Mouse (Mus musculus) kidney, postnatal 0 days (tissue): Measurements from ENCODE around the gene Slit3. TPM values are rescaled to one million over a fixed set of nuclear protein-coding genes. Genes with fewer than 3 reads are reported as not detected.

Experiments used
- ATAC-seq: fragments of 200-750 bp; cut with Nextera tagmentation; replicated peaks from 2 replicates; pipeline ENCODE4 v1.8.0; 2017; ENCODE audit warnings: low read depth, moderate number of reproducible peaks, moderate TSS enrichment, moderate library complexity; ENCODE audit not compliant: low FRiP score
- DNase-seq: peaks from one replicate; pipeline ENCODE4 v3.0.0-alpha.2; 2016; ENCODE audit warnings: low spot score
- H3K27ac ChIP-seq: fragments of 300-500 bp; sonication (generic); 2 replicates; pipeline ENCODE4 v1.5.1; 2014; ENCODE audit warnings: mild to moderate bottlenecking
- H3K27me3 ChIP-seq: fragments of 300-500 bp; sonication (generic); 2 replicates; pipeline ENCODE4 v1.6.1; 2014; ENCODE audit warnings: low read length, mixed read lengths; ENCODE audit not compliant: insufficient read depth
- H3K36me3 ChIP-seq: fragments of 300-500 bp; sonication (generic); 2 replicates; pipeline ENCODE4 v1.6.1; 2014; ENCODE audit warnings: low read length, mixed read lengths; ENCODE audit not compliant: insufficient read depth
- H3K4me1 ChIP-seq: fragments of 300-500 bp; sonication (generic); replicated peaks from 2 replicates; pipeline ENCODE4 v1.6.1; 2014; ENCODE audit warnings: antibody characterized with exemption, low read length, mixed read lengths; ENCODE audit not compliant: insufficient read depth
- H3K4me2 ChIP-seq: fragments of 300-500 bp; sonication (generic); 2 replicates; pipeline ENCODE4 v1.6.1; 2014; ENCODE audit warnings: mild to moderate bottlenecking, low read length, moderate library complexity, mixed read lengths
- H3K4me3 ChIP-seq: fragments of 300-500 bp; sonication (generic); replicated peaks from 2 replicates; pipeline ENCODE4 v1.5.1; 2014; ENCODE audit warnings: low read depth, low read length
- H3K9ac ChIP-seq: fragments of 300-500 bp; sonication (generic); 2 replicates; pipeline ENCODE4 v1.6.1; 2014; ENCODE audit warnings: low read depth, low read length
- H3K9me3 ChIP-seq: fragments of 300-500 bp; sonication (generic); replicated peaks from 2 replicates; pipeline ENCODE4 v1.6.1; 2016; ENCODE audit warnings: low read length, inconsistent platforms, mixed read lengths
- CTCF ChIP-seq: IDR thresholded peaks from 2 replicates; pipeline ENCODE4 v1.5.1; 2016; ENCODE audit warnings: antibody characterized with exemption, low read depth, mild to moderate bottlenecking, moderate library complexity
- WGBS: fragments of 180-500 bp; shearing (Covaris S2); extraction: QIAGEN DNeasy Blood & Tissue Kit; methylation state at CpG from one replicate; pipeline ENCODE4 v1.1.7; 2014; 5-methylcytosine and 5-hydroxymethylcytosine counted together
- polyA plus RNA-seq: library from polyadenylated mRNA; unstranded; fragments of >200 nt; fragmentation: Nextera tagmentation; extraction: Ambion mirVana; gene quantifications from 2 replicates; pipeline ENCODE4 v1.2.1, GENCODE M21; 2015

Gene Slit3
- polyA plus RNA-seq, 1 experiment from 2014 or later = 6.6 TPM

DNA sequence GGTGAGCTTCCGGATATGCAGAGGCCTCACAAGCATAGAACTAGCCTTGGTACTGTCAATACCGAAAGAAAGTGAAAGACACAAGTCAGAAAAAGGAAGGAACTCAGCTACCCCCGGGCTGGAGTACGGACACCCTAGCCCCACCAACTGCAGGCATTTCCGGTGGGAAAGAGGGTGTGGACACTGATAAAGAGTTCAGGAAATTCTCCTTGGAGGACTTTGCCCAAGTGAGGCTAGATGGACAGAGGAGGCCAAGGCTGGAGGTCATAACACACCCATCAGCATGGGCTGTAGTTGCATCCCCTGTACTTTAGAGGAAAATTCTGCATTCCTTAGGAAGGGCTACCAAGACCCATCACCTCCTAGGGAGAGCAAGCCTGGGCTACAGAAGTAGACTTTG lies 511.2 kb downstream of the Slit3 start:
- Histone ChIP-seq H3K9ac (no peak overlapping the region), H3K4me1 (no peaks in the 10 kb centered on the region), H3K4me2 (no peak overlapping the region), H3K27ac (no peak overlapping the region), H3K4me3 (no peak overlapping the region), H3K27me3 (no peaks in the 10 kb centered on the region), H3K9me3 (no peaks in the 10 kb centered on the region), H3K36me3 (0 out of 2 replicates have a peak, but pooled peaks cover 3% of the 10 kb centered on the region)
- ATAC-seq (no peak), DNase-seq (no peak)
- WGBS = 83% methylated on average over 5 of the region's 5 CpGs
- no peak for TF ChIP-seq CTCF

DNA sequence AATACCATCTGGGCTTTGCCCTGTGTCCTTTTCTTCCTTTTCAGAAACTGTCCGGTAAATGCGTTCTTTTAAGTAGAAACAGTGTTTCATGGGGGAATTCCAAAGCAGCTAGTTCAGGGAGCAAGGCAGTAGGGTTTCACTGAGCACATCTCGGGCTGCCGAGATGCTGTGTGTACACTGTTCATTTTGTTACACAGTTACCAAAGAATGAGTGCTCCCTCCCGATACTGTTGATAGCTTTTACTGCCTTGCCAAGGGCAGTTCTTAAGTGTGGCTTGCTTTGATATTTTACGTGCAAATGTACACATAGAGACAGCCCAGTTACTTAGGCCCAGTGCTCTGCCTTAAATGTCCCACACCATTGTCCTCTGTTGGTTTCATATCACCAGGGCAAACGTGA lies 516.1 kb downstream of the Slit3 start:
- no peak for TF ChIP-seq CTCF
- Histone ChIP-seq H3K27ac (no peak overlapping the region), H3K36me3 (no peaks in the 10 kb centered on the region), H3K4me1 (no peaks in the 10 kb centered on the region), H3K27me3 (no peaks in the 10 kb centered on the region), H3K9ac (no peak overlapping the region), H3K9me3 (no peaks in the 10 kb centered on the region), H3K4me2 (no peak overlapping the region), H3K4me3 (no peak overlapping the region)
- DNase-seq (no peak), ATAC-seq (no peak)
- 72% methylated on average over 7 of the region's 7 CpGs for WGBS

DNA sequence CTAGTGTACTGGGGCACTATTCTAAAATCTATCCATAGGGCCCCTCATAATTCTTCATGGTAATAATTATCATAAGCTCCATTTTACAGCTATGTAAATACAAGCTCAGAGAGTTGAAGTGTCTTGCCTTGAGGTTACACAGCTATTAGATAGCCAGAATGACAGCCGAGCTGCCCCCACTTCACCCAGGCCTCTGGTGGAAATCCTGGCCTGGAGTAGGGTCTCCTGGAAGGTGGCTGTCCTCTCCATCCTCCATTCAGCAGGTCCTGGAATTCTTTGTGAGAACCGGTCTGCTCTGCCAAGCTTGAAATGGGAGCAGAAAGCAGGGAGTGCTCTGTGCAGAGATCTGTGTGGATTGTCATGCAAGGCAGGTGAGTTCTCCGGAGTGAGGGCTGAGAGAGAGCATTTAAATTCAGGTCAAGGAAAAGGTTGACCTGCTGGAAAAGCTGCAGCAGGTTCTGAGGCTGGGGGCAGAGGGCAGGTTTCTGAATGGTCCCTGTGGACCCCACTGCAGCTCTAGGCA lies 517.9 kb downstream of the Slit3 start:
- peak; percentile 35 for DNase-seq
- Histone ChIP-seq H3K4me2 (no peak overlapping the region), H3K36me3 (no peaks in the 10 kb centered on the region), H3K9ac (no peak overlapping the region), H3K4me3 (no peak overlapping the region), H3K27ac (no peak overlapping the region), H3K4me1 (no peaks in the 10 kb centered on the region), H3K9me3 (no peaks in the 10 kb centered on the region), H3K27me3 (no peaks in the 10 kb centered on the region)
- WGBS = 17% methylated on average over 3 of the region's 3 CpGs
- TF ChIP-seq CTCF = no peak
- no peak for ATAC-seq

DNA sequence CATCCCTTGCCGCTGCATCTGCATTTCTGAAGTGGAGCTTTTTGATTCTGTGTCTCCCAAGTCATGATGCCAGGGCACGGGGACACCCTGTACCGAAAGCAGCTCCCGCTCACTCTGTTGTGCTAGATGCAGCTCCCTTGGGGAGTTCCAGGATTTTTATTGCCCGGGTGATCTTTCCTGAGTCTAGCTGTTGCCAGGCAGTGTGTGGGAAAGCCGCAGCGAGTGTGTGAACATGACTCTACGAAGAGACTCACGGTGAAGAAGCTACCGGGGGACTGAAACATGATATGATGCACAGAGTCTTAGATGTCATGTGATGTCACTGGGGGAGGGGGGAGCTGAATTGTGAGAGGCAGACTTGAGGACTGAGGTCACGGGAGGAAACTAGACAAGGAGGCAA lies 518.4 kb downstream of the Slit3 start:
- DNase-seq (peak; percentile 58), ATAC-seq (peak; percentile 57; the same call in 1 of the 2 replicates)
- Histone ChIP-seq H3K4me3 (no peak overlapping the region), H3K9me3 (no peaks in the 10 kb centered on the region), H3K27me3 (no peaks in the 10 kb centered on the region), H3K4me1 (no peaks in the 10 kb centered on the region), H3K36me3 (no peaks in the 10 kb centered on the region), H3K9ac (no peak overlapping the region), H3K27ac (no peak overlapping the region), H3K4me2 (no peak overlapping the region)
- WGBS = 17% methylated on average over 11 of the region's 11 CpGs
- no peak for TF ChIP-seq CTCF

DNA sequence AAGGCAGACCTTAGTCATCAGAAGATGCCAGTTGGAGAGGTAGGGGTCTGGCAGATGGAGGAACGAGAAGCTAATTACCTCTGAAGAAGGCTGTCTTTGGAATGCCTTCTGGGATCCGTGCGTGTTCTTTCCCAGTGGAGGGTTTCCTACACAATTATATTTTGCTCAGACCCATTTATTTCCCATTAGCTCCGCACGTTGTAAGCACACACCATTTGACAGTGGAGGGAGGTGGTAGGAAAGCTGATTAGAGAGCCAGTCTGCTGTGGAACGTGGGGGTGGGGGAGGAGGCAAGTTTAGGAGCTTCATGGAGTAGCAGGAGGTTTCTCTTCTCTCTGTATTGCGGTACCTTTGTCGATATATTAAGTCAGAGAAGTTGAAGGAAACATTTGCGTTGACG lies 530.3 kb downstream of the Slit3 start:
- 87% methylated on average over 10 of the region's 10 CpGs for WGBS
- H3K27ac ChIP-seq = no peak overlapping the region
- H3K4me3 ChIP-seq = no peak overlapping the region
- no peak overlapping the region for H3K9ac ChIP-seq
- H3K36me3 ChIP-seq = no peaks in the 10 kb centered on the region
- ATAC-seq (no peak), DNase-seq (no peak)
- no peaks in the 10 kb centered on the region for H3K9me3 ChIP-seq
- H3K4me2 ChIP-seq = no peak overlapping the region
- TF ChIP-seq CTCF = no peak
- H3K27me3 ChIP-seq = no peaks in the 10 kb centered on the region
- H3K4me1 ChIP-seq = no peaks in the 10 kb centered on the region

DNA sequence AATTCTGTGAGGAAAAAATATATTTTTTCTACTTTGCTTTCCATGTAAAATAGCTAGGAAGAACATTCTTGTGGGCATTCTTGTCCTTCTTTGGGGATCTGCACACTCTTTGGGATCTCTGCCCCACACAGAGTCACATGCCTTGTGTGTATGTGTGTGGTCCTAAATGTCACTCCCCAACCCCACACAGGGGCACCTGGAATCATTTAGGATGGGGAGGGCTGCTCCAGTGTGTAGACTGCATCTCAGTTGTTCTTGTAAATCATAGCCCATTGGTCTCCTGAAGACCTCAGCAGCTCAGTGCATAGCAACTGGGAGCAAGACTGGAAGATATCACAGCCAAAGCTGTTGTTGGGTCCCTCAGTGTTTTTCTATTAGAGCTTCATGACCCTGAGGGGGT lies 534.8 kb downstream of the Slit3 start:
- DNase-seq = no peak
- H3K27me3 ChIP-seq = no peaks in the 10 kb centered on the region
- no peak overlapping the region for H3K9ac ChIP-seq
- no peak for TF ChIP-seq CTCF
- H3K27ac ChIP-seq = no peak overlapping the region
- H3K4me1 ChIP-seq = no peaks in the 10 kb centered on the region
- no peaks in the 10 kb centered on the region for H3K36me3 ChIP-seq
- ATAC-seq = no peak
- H3K4me3 ChIP-seq = no peak overlapping the region
- H3K9me3 ChIP-seq = no peaks in the 10 kb centered on the region
- H3K4me2 ChIP-seq = no peak overlapping the region

DNA sequence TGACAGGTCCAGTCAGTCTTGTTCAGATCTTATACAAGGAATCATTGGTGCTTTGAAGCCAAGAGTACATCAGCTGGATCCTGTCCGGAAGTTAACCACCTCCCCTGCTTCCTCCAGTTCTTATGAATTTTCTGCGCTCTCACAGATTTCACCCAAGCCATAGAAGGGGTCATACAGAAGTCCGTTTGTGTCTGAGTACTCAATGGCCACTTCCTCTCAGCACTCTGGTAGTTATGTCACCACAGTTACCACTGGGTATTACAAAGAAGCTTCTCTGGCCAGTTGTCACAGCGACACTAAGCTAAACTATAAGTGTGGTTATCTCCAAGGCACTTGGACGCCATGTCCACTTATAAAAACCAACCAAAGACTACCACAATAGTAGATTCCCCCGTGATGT lies 536.6 kb downstream of the Slit3 start:
- Histone ChIP-seq H3K9me3 (no peaks in the 10 kb centered on the region), H3K27ac (no peak overlapping the region), H3K9ac (no peak overlapping the region), H3K36me3 (no peaks in the 10 kb centered on the region), H3K4me1 (no peaks in the 10 kb centered on the region), H3K4me2 (no peak overlapping the region), H3K4me3 (no peak overlapping the region), H3K27me3 (no peaks in the 10 kb centered on the region)
- no peak for ATAC-seq
- WGBS = 71% methylated on average over 6 of the region's 6 CpGs
- no peak for DNase-seq
- TF ChIP-seq CTCF = no peak
